Mouse (Mus musculus): ENCODE results near the gene Csf2ra. TPM values are rescaled to one million over a fixed set of nuclear protein-coding genes. Genes with fewer than 3 reads are reported as not detected.
A peak's percentile ranks its signal among the peaks of the same experiment; 100 is the strongest.
"Not testable (repeated sequence)": the region's sequence is repeated elsewhere in the genome, so short reads cannot be mapped to it uniquely, and the experiment has no call there.

Gene Csf2ra
- total RNA-seq, 2 experiments from 2014 or later: 27.5 to 38.2 TPM

- peak; percentile 66 to 67 for DNase-seq (ENCODE audit: low spot score in 2 of 2)
These were observed 2.5 kb downstream of the Csf2ra start for GRCm38 (mm10) chr19:61225526-61226400.

GRCm38 (mm10) chr19:61224678-61225525 is 3.3 kb downstream of the Csf2ra start:
- DNase-seq (ENCODE audit: low spot score in 2 of 2): no peak

- DNase-seq (ENCODE audit: low spot score in 2 of 2): no peak
These were observed 4.4 kb downstream of the Csf2ra start for GRCm38 (mm10) chr19:61223706-61224328.

- not testable (repeated sequence) for DNase-seq (ENCODE audit: low spot score in 2 of 2)
These were observed 20.7 kb downstream of the Csf2ra start for GRCm38 (mm10) chr19:61207506-61207905.

GRCm38 (mm10) chr19:61199836-61200235 is 28.4 kb downstream of the Csf2ra start:
- DNase-seq (ENCODE audit: low spot score in 2 of 2): peak; percentile 33 to 37

- peak; percentile 84 to 86 for DNase-seq (ENCODE audit: low spot score in 2 of 2)
These were observed 28.9 kb downstream of the Csf2ra start for GRCm38 (mm10) chr19:61199316-61199715.

- not testable (repeated sequence) for DNase-seq (ENCODE audit: low spot score in 2 of 2)
These were observed 44.6 kb downstream of the Csf2ra start, which contains the start of gene Gm6020 for GRCm38 (mm10) chr19:61183590-61183989. TSS of gene Gm6020 (plus strand) at chr19:61183890.

- no peak for DNase-seq (ENCODE audit: low spot score in 2 of 2)
These were observed 52.4 kb downstream of the Csf2ra start, which contains the start of gene Gm7102 for GRCm38 (mm10) chr19:61175756-61176324. TSS of gene Gm7102 (minus strand) at chr19:61176309.

Other genes with a start within 250 kb of the Csf2ra start
- 10 to 100 TPM; 37.7 to 43.6 TPM for gene Zfp950, start 87.6 kb downstream of the Csf2ra start, total RNA-seq (2021)
- gene Gm7102, start 52.1 kb downstream of the Csf2ra start, total RNA-seq (2021): not detected
- gene Gm6020, start 44.5 kb downstream of the Csf2ra start, total RNA-seq (2021): not detected
- not detected for gene Gm21060, start 68.6 kb upstream of the Csf2ra start, total RNA-seq (2021)

Data from adrenal gland, adult 18-20 months (tissue).